Mouse (Mus musculus) midbrain, embryonic 11.5 days (tissue): ENCODE measurements around the gene Coq8a. TPM values are rescaled to one million over a fixed set of nuclear protein-coding genes. Genes with fewer than 3 reads are reported as not detected.

Experiments
- ATAC-seq: fragments of 200-750 bp; cut with Nextera tagmentation; 2 replicates; pipeline ENCODE4 v1.8.0; 2017; ENCODE audit warnings: moderate TSS enrichment, moderate library complexity; ENCODE audit not compliant: low FRiP score
- DNase-seq: peaks from one replicate; pipeline ENCODE4 v3.0.0; 2015; ENCODE audit warnings: low spot score; ENCODE audit errors: missing footprints
- H3K27ac ChIP-seq: fragments of 300-500 bp; sonication (generic); 2 replicates; pipeline ENCODE4 v1.5.1; 2014; ENCODE audit warnings: low read depth, low read length
- H3K27me3 ChIP-seq: fragments of 300-500 bp; sonication (generic); 2 replicates; pipeline ENCODE4 v1.6.1; 2014; ENCODE audit warnings: mild to moderate bottlenecking, low read length, moderate library complexity, mixed read lengths; ENCODE audit not compliant: control insufficient read depth, insufficient read depth
- H3K36me3 ChIP-seq: fragments of 300-500 bp; sonication (generic); 2 replicates; pipeline ENCODE4 v1.6.1; 2014; ENCODE audit warnings: mild to moderate bottlenecking, low read length, moderate library complexity, mixed read lengths; ENCODE audit not compliant: control insufficient read depth, insufficient read depth
- H3K4me1 ChIP-seq: fragments of 300-500 bp; sonication (generic); 2 replicates; pipeline ENCODE4 v1.6.1; 2014; ENCODE audit warnings: low read length; ENCODE audit not compliant: control insufficient read depth, insufficient read depth
- H3K4me2 ChIP-seq: fragments of 300-500 bp; sonication (generic); 2 replicates; pipeline ENCODE4 v1.6.1; 2014; ENCODE audit warnings: mild to moderate bottlenecking, moderate library complexity
- H3K4me3 ChIP-seq: fragments of 300-500 bp; sonication (generic); 2 replicates; pipeline ENCODE4 v1.5.1; 2014; ENCODE audit warnings: low read depth, low read length
- H3K9ac ChIP-seq: fragments of 300-500 bp; sonication (generic); 2 replicates; pipeline ENCODE4 v1.6.1; 2014; ENCODE audit warnings: low read length
- H3K9me3 ChIP-seq: fragments of 300-500 bp; sonication (generic); 2 replicates; pipeline ENCODE4 v1.6.1; 2016; ENCODE audit warnings: low read length; ENCODE audit not compliant: control insufficient read depth
- WGBS: fragments of 180-500 bp; shearing (Covaris S2); extraction: QIAGEN DNeasy Blood & Tissue Kit; methylation state at CpG from one replicate; pipeline ENCODE4 v1.1.7; 2014; 5-methylcytosine and 5-hydroxymethylcytosine counted together
- polyA plus RNA-seq: library from polyadenylated mRNA; unstranded; fragments of >200 nt; fragmentation: Nextera tagmentation; extraction: Ambion mirVana; gene quantifications from 2 replicates; pipeline ENCODE4 v1.2.1, GENCODE M21; 2014

Coq8a gene
- polyA plus RNA-seq, 1 experiment from 2014 or later = 0.93 TPM

GRCm38 (mm10) chr1:180226766-180227165 is 27.4 kb upstream of the Coq8a start:
- Histone ChIP-seq H3K27ac (no peak overlapping the region), H3K4me2 (no peak overlapping the region), H3K4me1 (peaks cover 5% of the 10 kb centered on the region; the same call in 1 of the 2 replicates), H3K9me3 (peaks cover 2% of the 10 kb centered on the region; the same call in 1 of the 2 replicates), H3K4me3 (no peak overlapping the region), H3K36me3 (no peaks in the 10 kb centered on the region), H3K9ac (no peak overlapping the region), H3K27me3 (no peaks in the 10 kb centered on the region)
- ATAC-seq (no peak), DNase-seq (no peak)
- 80% methylated on average over 3 of the region's 3 CpGs for WGBS

GRCm38 (mm10) chr1:180226221-180226713 is 26.9 kb upstream of the Coq8a start:
- peak; percentile 61 for ATAC-seq
- H3K9me3 ChIP-seq = peaks cover 2% of the 10 kb centered on the region; the same call in 1 of the 2 replicates
- WGBS = 18% methylated on average over 12 of the region's 12 CpGs
- peak; percentile 89 for DNase-seq
- no peaks in the 10 kb centered on the region for H3K36me3 ChIP-seq
- peak overlapping the region; percentile 45 for H3K9ac ChIP-seq
- H3K27ac ChIP-seq = no peak overlapping the region
- H3K4me1 ChIP-seq = peaks cover 5% of the 10 kb centered on the region; the same call in 1 of the 2 replicates
- peak overlapping the region; percentile 64 for H3K4me2 ChIP-seq
- H3K4me3 ChIP-seq = peak overlapping the region; percentile 37
- no peaks in the 10 kb centered on the region for H3K27me3 ChIP-seq

DNA sequence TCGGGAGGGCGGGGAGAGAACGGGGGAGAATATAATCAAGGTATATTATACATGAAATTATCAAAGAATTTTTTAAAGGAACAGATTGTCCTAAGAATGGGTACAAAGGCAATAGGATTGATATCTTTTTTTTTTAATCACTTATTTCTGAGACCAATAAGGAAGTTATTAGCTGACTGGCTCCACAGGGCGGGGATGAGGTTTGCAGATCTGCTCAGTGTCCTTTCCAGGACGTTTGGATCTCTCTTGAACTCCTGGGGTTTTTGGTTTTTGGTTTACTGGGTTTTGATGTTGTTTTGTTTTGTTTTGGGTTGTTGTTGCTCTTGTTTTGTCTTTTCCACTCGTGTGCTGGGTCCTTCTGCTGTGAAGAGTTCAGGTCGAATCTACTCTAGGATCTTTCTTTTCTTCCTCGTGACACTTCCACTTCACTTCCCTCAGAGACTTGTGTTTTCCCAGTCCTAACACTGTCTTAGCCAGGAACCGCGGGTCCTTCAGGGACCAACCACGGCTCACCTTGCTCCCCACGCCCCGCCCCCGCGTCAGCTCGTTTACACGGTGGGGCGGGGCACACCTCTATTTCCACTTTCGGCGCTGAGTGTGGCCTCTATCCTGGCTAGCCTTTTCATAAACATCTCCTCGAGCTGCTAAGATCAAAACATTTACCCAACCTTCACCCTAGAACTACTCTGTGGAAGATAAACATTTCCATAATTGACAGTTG is 26.3 kb upstream of the Coq8a start:
- peaks cover 2% of the 10 kb centered on the region; the same call in 1 of the 2 replicates for H3K9me3 ChIP-seq
- peak overlapping the region; percentile 45 for H3K9ac ChIP-seq
- peak overlapping the region; percentile 64 for H3K4me2 ChIP-seq
- H3K27me3 ChIP-seq = no peaks in the 10 kb centered on the region
- peak overlapping the region; percentile 37 for H3K4me3 ChIP-seq
- peaks cover 5% of the 10 kb centered on the region; the same call in 1 of the 2 replicates for H3K4me1 ChIP-seq
- WGBS = 16% methylated on average over 21 of the region's 21 CpGs
- DNase-seq = peak; percentile 90
- ATAC-seq = peak; percentile 76
- H3K27ac ChIP-seq = no peak overlapping the region
- no peaks in the 10 kb centered on the region for H3K36me3 ChIP-seq

DNA sequence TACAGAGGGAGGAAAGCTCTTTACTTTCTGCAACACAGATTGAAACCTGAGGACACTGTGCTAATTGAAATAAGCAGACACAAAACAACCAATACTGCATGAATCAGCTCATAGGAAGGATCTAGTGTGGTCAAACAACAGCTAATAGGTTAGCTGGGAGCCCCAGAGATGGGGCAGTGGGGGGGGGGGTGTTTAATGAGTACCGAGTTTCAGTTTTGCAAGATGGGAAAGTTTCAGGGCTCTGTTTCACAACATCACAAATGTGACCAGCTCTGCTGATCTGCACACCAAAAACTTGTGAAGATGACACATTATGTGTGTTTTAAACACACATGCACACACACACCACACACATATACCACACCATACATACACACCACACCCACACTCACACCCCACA is 22.6 kb upstream of the Coq8a start:
- Histone ChIP-seq H3K36me3 (no peaks in the 10 kb centered on the region), H3K27me3 (no peaks in the 10 kb centered on the region), H3K9ac (no peak overlapping the region), H3K9me3 (no peaks in the 10 kb centered on the region), H3K27ac (no peak overlapping the region), H3K4me1 (peaks cover 5% of the 10 kb centered on the region; the same call in 1 of the 2 replicates), H3K4me2 (no peak overlapping the region), H3K4me3 (no peak overlapping the region)
- ATAC-seq (no peak), DNase-seq (no peak)
- 87% methylated on average over 1 of the region's 1 CpGs for WGBS

GRCm38 (mm10) chr1:180220791-180221542 is 21.6 kb upstream of the Coq8a start:
- Histone ChIP-seq H3K27ac (no peak overlapping the region), H3K36me3 (no peaks in the 10 kb centered on the region), H3K27me3 (no peaks in the 10 kb centered on the region), H3K4me1 (peaks cover 5% of the 10 kb centered on the region; the same call in 1 of the 2 replicates), H3K9me3 (no peaks in the 10 kb centered on the region), H3K4me2 (no peak overlapping the region), H3K4me3 (no peak overlapping the region), H3K9ac (no peak overlapping the region)
- no peak for ATAC-seq
- 90% methylated on average over 19 of the region's 19 CpGs for WGBS
- DNase-seq = no peak

- ATAC-seq (no peak), DNase-seq (no peak)
- 63% methylated on average over 5 of the region's 5 CpGs for WGBS
- H3K9me3 ChIP-seq = no peaks in the 10 kb centered on the region
- no peak overlapping the region for H3K27ac ChIP-seq
- H3K27me3 ChIP-seq = no peaks in the 10 kb centered on the region
- H3K4me2 ChIP-seq = no peak overlapping the region
- no peaks in the 10 kb centered on the region for H3K36me3 ChIP-seq
- no peak overlapping the region for H3K9ac ChIP-seq
- H3K4me1 ChIP-seq = no peaks in the 10 kb centered on the region
- H3K4me3 ChIP-seq = no peak overlapping the region
Measured at GRCm38 (mm10) chr1:180216541-180217276, 17.3 kb upstream of the Coq8a start.

DNA sequence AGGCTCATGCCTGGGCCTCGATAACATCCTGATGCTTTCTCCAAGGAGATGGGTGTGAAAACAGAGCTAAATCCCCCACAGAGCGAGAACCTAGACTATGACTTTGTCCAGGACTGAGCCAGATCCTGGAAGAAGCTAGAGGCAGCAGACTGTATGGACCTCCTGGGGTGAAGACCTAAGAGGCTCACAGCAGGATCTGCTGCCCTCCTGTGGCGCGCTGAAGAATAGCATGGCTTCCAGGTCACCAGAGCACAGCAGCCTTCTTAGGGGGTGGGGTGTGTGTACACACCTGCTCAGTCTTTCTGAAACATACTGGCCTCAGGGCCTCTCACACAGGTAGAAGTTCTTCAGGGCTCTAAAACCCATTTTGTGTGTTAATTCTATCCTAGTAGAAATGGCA is 15.6 kb upstream of the Coq8a start:
- WGBS = 21% methylated on average over 4 of the region's 4 CpGs
- Histone ChIP-seq H3K27ac (no peak overlapping the region), H3K27me3 (no peaks in the 10 kb centered on the region), H3K4me1 (no peaks in the 10 kb centered on the region), H3K36me3 (no peaks in the 10 kb centered on the region), H3K9ac (no peak overlapping the region), H3K4me2 (no peak overlapping the region), H3K9me3 (no peaks in the 10 kb centered on the region), H3K4me3 (no peak overlapping the region)
- DNase-seq (peak; percentile 94), ATAC-seq (peak; percentile 61; the same call in 1 of the 2 replicates)

DNA sequence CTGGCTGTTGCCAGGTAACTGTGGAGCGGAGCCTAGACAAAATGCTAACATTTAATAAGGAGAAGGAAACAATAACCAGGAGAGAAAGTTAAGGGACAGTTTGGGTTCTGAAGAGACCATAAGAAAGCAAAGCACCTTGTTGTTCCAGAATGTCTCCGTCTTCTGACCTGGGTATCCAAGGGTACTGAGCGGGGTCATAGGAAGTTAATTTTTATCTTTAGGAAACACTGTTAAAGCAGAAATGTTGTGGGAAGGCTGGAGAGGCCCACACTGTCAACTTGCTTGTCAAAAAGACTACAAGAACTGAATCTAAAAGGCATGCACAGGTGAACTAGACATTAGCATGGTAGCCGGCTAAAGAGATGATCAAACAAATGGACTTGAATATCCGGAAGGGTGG is 13.5 kb upstream of the Coq8a start:
- Histone ChIP-seq H3K4me3 (no peak overlapping the region), H3K27me3 (no peaks in the 10 kb centered on the region), H3K27ac (no peak overlapping the region), H3K4me1 (no peaks in the 10 kb centered on the region), H3K4me2 (no peak overlapping the region), H3K9ac (no peak overlapping the region), H3K36me3 (no peaks in the 10 kb centered on the region), H3K9me3 (no peaks in the 10 kb centered on the region)
- 91% methylated on average over 5 of the region's 5 CpGs for WGBS
- ATAC-seq = no peak
- no peak for DNase-seq
